Mouse (Mus musculus): Measurements from ENCODE around the gene Lat.
"Not testable (repeated sequence)": the region's sequence is repeated elsewhere in the genome, so short reads cannot be mapped to it uniquely, and the experiment has no call there.

The Lat gene

DNA sequence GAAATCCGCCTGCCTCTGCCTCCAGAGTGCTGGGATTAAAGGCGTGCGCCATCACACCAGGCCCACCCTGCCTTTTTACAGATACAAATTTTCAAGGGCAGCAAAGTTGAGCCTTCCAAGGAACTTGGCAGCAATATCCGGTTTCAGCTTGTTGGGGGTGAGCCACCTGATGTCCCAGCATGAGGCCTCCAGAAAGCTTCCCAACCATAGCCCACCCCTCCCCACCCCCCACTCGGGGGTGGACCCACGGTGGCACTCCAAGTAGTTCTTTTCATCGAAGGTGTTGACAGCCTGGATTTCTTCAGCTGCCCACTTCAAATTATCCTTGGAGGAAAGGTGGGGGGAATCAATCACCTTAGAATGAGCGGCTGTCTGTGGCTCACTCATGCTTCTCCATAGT is 30.5 kb downstream of the Lat start:
- no peak for DNase-seq (ENCODE audit: extremely low spot score, low read depth, low spot score)

DNA sequence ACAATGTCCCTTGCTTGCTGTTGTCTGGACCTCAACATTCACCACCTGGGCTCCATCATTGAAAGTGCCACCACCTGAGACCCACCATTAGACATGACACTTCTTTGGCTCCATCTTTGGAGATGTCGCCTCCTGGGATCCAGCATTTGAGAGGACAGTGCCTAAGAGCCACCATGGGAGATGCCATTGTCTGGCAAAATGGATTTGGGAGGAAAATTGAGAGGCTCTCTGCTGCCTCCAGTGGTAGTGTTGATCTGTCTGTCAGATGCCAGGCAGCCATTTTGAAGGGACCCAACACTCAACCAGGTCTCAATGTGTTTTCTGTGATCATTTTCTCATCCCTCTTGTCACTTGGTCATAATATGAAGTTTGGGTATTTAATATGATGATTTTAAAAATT is 33.8 kb downstream of the Lat start:
- DNase-seq (ENCODE audit: extremely low spot score, low read depth, low spot score) = no peak

DNA sequence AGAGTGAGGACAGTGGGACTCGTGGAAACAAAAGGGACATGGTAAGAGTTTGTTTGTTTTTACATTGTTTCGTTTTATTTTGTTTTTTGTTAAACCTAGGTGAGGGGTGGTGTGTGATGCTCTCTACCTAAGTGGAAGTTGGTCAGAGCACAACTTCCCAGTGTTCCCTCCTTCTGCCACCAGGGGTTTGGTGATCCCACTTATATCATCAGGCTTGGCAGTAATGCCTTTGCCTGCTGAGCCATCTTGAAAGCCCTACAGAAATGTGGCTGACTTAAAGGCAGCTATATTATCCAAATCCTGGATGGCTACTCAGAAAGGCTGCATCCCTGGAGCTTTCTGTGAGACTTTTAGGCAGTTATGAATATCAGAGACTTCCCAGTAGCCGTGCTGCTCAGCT is 36.7 kb downstream of the Lat start:
- DNase-seq (ENCODE audit: extremely low spot score, low read depth, low spot score) = no peak

DNA sequence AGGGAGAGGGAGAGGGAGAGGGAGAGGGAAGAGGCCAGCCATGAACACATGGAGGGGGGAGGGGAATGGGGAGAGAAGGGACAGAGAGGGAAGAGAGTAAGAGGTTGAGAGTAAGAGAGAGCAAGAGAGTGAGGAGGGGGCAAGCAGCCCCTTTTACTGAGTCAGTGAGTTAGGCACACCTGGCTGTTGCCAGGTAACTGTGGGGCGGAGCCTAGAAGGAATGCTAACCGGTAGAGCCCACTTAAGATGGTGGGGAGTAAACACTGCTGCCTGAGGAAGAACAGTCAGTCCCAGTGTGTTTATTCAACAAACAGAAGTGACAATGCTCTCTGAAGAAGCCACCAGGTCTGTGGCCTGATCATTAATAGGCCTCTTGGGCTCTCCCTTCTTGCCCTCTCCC is 38.7 kb downstream of the Lat start:
- DNase-seq (ENCODE audit: extremely low spot score, low read depth, low spot score) = no peak

DNA sequence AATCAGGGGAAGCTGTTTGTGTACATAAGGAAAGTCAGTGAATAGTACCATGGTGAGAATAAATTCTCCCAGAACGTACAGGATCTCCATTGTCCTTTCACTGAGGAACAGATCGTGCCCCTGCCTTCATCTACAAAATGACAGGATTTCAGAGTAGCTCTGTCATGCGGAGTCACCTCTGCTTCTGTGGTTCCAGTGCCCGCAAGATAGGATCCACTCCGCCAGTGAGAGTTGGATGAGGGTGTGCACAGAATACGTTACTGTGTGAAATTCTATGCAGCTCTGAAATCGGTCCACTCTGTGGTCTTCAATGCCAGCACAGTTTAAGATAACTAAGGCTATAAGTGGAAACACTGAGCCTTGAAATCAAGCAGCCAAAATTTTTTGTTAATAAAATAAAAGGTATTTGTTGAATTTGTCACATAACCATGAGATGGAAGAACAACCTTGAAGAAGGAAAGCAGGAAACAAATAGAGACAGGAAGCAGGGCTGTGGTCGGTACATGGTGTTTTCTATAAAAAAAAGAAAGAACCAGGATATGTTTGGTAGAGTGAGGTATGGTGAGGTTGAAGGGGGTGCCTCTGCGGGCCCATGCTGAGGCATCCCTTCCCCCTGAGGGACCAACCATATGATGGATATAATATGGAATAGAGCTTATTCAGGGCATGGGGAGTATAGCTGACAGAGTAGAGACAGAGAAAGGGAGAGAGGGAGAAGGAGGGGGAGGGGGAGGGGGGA is 39.3 kb downstream of the Lat start:
- no peak for DNase-seq (ENCODE audit: extremely low spot score, low read depth, low spot score)

DNA sequence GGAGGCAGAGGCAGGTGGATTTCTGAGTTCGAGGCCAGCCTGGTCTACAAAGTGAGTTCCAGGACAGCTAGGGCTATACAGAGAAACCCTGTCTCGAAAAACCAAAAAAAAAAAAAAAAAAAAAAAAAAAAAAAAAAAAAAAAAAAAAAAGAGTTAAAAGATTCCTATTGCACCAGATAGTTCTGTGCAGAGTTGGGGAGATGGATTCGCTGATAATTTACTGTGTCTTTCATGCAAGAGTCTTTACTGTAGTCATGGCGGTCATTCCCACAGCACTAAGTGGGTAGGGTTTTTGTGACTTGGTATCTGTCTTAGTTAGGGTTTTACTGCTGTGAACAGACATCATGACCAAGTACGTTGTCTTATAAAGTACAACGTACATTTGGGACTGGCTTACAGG is 40.5 kb downstream of the Lat start:
- not testable (repeated sequence) for DNase-seq (ENCODE audit: extremely low spot score, low read depth, low spot score)

DNA sequence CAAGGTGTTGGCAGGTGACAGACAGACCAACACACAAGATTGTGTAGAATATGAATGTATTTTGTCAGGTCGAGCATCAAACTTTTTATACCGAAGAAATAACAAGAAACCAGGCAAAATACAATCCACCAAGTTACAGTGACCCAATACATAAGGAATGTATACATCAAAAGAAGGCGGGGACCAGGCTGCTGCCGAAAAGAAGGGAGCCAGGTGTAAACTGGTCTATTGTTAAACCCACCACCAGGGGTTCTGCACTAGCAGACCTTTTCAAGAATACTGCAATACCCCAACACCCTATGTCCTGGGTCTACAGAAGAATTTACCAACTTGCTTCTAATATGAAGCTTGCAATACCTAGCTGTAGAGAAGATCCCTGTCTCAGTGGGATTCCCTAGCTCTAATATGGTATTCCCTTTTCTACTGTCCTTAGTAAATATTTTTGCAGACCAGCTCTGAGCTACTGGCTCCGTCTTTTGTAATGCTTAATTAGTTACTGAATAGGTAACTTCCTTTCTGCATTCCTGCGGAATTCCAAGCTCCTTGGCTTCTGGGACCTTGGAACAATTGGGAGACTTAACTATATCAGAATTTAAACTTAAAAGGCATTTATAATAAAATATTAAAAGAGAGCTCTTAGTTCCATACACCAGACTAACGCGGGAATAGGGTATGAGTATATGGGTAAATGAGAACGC is 43.6 kb downstream of the Lat start:
- DNase-seq (ENCODE audit: extremely low spot score, low read depth, low spot score) = not testable (repeated sequence)

DNA sequence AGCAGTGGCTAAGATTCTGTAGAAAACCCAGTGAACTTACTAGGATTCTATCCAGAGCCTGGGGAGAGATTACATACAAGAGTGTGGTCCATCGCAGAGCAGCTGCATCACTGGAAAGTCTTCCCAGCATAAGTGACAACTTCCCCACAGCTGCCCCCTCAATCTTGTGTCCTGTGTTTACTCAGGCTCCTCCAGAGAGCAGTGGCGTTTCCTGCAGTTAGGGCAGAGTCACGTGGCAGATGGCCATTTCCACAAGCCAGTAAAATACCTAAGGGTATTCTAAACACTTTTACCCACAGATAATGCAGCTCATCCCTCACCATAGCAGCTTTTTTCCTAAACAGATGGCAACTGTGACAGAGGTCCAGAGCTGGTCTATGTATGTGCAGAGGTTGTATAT is 44.6 kb downstream of the Lat start:
- DNase-seq (ENCODE audit: extremely low spot score, low read depth, low spot score) = no peak

DNA sequence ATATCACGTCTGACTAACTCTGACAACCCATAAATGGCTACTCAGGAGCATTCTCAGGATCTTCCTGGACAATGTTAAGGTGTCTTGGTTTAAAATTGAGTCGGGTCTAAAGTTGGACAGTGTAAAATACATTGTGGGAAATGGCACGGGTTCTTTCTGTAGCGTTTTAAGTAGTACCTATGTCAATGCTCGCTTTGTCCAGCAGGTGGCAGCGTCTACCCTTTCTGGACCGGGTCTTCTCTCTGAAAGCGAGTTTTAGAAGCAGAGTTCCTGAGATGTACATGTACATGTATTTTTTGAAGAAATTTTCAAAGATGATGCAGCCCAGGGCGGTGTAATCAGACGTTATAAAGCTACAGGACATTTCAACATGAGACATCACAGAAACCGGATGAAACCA is 45.6 kb downstream of the Lat start:
- DNase-seq (ENCODE audit: extremely low spot score, low read depth, low spot score) = peak; percentile 64

DNA sequence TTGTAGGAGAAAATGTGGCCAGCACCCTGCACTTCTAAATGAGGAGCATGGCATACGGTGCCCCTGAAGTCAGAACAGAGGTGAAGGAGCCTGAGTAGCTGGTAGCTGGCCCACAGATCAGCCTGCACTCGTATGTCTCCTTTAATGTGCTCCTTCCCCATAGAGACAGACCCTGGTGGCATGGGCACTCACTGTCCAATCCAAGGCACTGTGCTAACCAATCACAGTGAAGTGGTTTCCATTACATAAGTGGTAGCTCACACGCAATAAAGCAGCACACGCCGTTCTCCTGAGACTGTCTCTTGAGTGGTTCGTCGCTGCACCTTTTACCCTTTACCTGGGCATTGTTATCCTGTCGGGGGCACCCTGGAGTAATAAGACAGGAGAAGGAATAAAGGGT is 55.1 kb downstream of the Lat start:
- DNase-seq (ENCODE audit: extremely low spot score, low read depth, low spot score) = no peak
